Mouse (Mus musculus) spleen, adult 2 months (tissue): ENCODE measurements around the gene Tns1.

Experiments
- CTCF ChIP-seq: fragments of 200-500 bp; IDR thresholded peaks from 2 replicates; pipeline ENCODE4 v1.5.1; 2011; ENCODE audit warnings: mild to moderate bottlenecking, inconsistent platforms; ENCODE audit not compliant: insufficient read depth, insufficient read length, insufficient replicate concordance; ENCODE audit errors: extremely low read depth
- POLR2A ChIP-seq: fragments of 200-500 bp; IDR thresholded peaks from 2 replicates; pipeline ENCODE4 v1.6.1; 2011; ENCODE audit warnings: low read depth, low read length, inconsistent platforms

DNA sequence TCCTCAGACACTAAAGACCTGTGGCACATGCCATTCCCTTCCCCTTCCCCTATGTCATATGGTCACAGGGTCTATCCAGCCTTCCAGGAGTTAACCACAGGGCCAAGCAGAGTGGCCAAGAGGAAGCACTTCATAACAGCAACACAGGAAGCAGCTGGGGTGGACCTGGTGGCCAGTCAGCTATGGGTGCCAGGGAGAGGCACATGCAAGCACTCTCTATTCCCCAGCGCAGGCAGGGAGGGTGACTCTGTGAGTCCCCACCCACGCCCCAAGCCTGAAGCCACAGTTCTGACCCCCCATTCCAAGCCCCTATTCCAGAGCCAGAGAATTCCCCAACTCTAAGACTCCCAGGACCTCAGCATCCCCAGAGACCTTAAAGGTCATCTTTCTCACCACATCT is 89.5 kb downstream of the Tns1 start:
- TF ChIP-seq CTCF (no peak), POLR2A (no peak)
